Mouse (Mus musculus) neural tube, embryonic 12.5 days (tissue): ENCODE results near the gene Cldn10. TPM values are rescaled to one million over a fixed set of nuclear protein-coding genes. Genes with fewer than 3 reads are reported as not detected.
A peak's percentile ranks its signal among the peaks of the same experiment; 100 is the strongest.
"Not testable (repeated sequence)": the region's sequence is repeated elsewhere in the genome, so short reads cannot be mapped to it uniquely, and the experiment has no call there.

Experiments used
- ATAC-seq: fragments of 200-750 bp; cut with Nextera tagmentation; 2 replicates; pipeline ENCODE4 v1.8.0; 2017; ENCODE audit warnings: low read depth, mild to moderate bottlenecking, moderate TSS enrichment, moderate library complexity; ENCODE audit not compliant: low FRiP score
- H3K27ac ChIP-seq: fragments of 300-500 bp; sonication (generic); 2 replicates; pipeline ENCODE4 v1.5.1; 2016
- H3K27me3 ChIP-seq: fragments of 300-500 bp; sonication (generic); replicated peaks from 2 replicates; pipeline ENCODE4 v1.6.1; 2016; ENCODE audit warnings: mild to moderate bottlenecking
- H3K36me3 ChIP-seq: fragments of 300-500 bp; sonication (generic); 2 replicates; pipeline ENCODE4 v1.6.1; 2016; ENCODE audit warnings: mild to moderate bottlenecking
- H3K4me1 ChIP-seq: fragments of 300-500 bp; sonication (generic); 2 replicates; pipeline ENCODE4 v1.6.1; 2016
- H3K4me2 ChIP-seq: fragments of 300-500 bp; sonication (generic); replicated peaks from 2 replicates; pipeline ENCODE4 v1.6.1; 2016; ENCODE audit warnings: mild to moderate bottlenecking
- H3K4me3 ChIP-seq: fragments of 300-500 bp; sonication (generic); 2 replicates; pipeline ENCODE4 v1.5.1; 2016
- H3K9ac ChIP-seq: fragments of 300-500 bp; sonication (generic); 2 replicates; pipeline ENCODE4 v1.6.1; 2016; ENCODE audit warnings: mild to moderate bottlenecking
- H3K9me3 ChIP-seq: fragments of 300-500 bp; sonication (generic); 2 replicates; pipeline ENCODE4 v1.6.1; 2016; ENCODE audit warnings: mild to moderate bottlenecking
- WGBS: fragments of 180-500 bp; shearing (Covaris S2); methylation state at CpG from one replicate; pipeline ENCODE4 v1.1.7; 2016; 5-methylcytosine and 5-hydroxymethylcytosine counted together
- polyA plus RNA-seq: library from polyadenylated mRNA; unstranded; fragments of >200 nt; fragmentation: Nextera tagmentation; extraction: Ambion mirVana; gene quantifications from 2 replicates; pipeline ENCODE4 v1.2.1, GENCODE M21; 2016

Gene Cldn10
- polyA plus RNA-seq, 1 experiment from 2014 or later = 0.66 TPM

GRCm38 (mm10) chr14:118790217-118790616 is 2.5 kb downstream of the Cldn10 start:
- H3K9ac ChIP-seq = no peak overlapping the region
- no peaks in the 10 kb centered on the region for H3K36me3 ChIP-seq
- ATAC-seq = no peak
- H3K4me1 ChIP-seq = no peaks in the 10 kb centered on the region
- no peak overlapping the region for H3K27ac ChIP-seq
- H3K4me2 ChIP-seq = no peak overlapping the region
- no peaks in the 10 kb centered on the region for H3K9me3 ChIP-seq
- no peak overlapping the region for H3K4me3 ChIP-seq
- H3K27me3 ChIP-seq = no peaks in the 10 kb centered on the region
- WGBS = 73% methylated on average over 4 of the region's 4 CpGs

DNA sequence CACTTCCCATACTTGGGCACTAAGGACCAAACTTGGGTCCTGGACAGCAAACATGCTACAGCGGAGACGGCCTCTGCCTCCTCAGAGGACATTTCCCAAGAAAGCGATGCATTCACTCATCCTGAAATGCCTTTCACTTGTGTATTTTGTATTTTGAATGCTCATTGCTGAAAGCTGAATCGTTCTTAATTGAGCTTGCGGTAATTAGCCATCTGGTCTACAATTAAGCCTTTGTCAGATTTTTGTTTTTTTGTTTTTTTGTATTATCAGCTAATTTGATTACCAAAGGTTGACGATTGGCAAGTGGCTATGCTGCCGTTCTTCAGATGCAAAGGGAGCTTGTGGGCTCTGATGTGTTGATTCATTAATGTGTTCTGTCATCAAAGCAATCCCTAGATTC is 5.2 kb downstream of the Cldn10 start:
- ATAC-seq = no peak
- WGBS = 86% methylated on average over 7 of the region's 7 CpGs

GRCm38 (mm10) chr14:118793416-118793815 is 5.7 kb downstream of the Cldn10 start:
- H3K4me2 ChIP-seq = no peak overlapping the region
- H3K27ac ChIP-seq = no peak overlapping the region
- 95% methylated on average over 6 of the region's 6 CpGs for WGBS
- ATAC-seq = no peak
- no peaks in the 10 kb centered on the region for H3K4me1 ChIP-seq
- no peaks in the 10 kb centered on the region for H3K36me3 ChIP-seq
- H3K9me3 ChIP-seq = no peaks in the 10 kb centered on the region
- H3K4me3 ChIP-seq = no peak overlapping the region
- H3K27me3 ChIP-seq = no peaks in the 10 kb centered on the region
- H3K9ac ChIP-seq = no peak overlapping the region

More for the DNA sequence above, 5.2 kb downstream of the Cldn10 start:
- Histone ChIP-seq H3K9ac (no peak overlapping the region), H3K27ac (no peak overlapping the region), H3K4me2 (no peak overlapping the region), H3K27me3 (no peaks in the 10 kb centered on the region), H3K4me1 (no peaks in the 10 kb centered on the region), H3K36me3 (no peaks in the 10 kb centered on the region), H3K4me3 (no peak overlapping the region), H3K9me3 (no peaks in the 10 kb centered on the region)

DNA sequence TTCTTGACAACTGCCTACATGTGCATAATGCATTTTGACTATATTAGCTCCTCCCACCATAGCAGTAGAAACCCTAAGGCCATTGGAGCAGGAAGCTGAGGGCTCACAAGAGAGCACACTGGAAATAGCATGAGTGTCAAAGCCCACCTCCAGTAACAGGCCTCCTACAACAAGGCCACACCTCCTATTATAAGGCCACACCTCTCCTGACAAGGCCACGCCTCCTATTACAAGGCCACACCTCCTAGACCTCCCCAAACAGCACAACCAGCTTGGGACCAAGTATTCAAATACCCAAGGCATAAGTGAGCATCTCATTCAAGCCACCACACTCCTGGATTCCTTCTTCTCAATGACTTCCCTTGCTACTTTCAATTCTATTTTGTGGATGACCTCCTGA is 6.5 kb downstream of the Cldn10 start:
- Histone ChIP-seq H3K4me2 (no peak overlapping the region), H3K36me3 (no peaks in the 10 kb centered on the region), H3K4me1 (no peaks in the 10 kb centered on the region), H3K9ac (no peak overlapping the region), H3K4me3 (no peak overlapping the region), H3K9me3 (no peaks in the 10 kb centered on the region), H3K27ac (no peak overlapping the region), H3K27me3 (no peaks in the 10 kb centered on the region)
- WGBS = 72% methylated on average over 1 of the region's 1 CpGs
- ATAC-seq = no peak

GRCm38 (mm10) chr14:118794893-118795292 is 7.2 kb downstream of the Cldn10 start:
- WGBS = 89% methylated on average over 2 of the region's 2 CpGs
- Histone ChIP-seq H3K27me3 (no peaks in the 10 kb centered on the region), H3K36me3 (no peaks in the 10 kb centered on the region), H3K4me2 (no peak overlapping the region), H3K9ac (no peak overlapping the region), H3K4me3 (no peak overlapping the region), H3K9me3 (no peaks in the 10 kb centered on the region), H3K27ac (no peak overlapping the region), H3K4me1 (no peaks in the 10 kb centered on the region)
- no peak for ATAC-seq

GRCm38 (mm10) chr14:118795915-118796693 is 8.4 kb downstream of the Cldn10 start:
- Histone ChIP-seq H3K9ac (no peak overlapping the region), H3K36me3 (no peaks in the 10 kb centered on the region), H3K4me1 (no peaks in the 10 kb centered on the region), H3K9me3 (no peaks in the 10 kb centered on the region), H3K27ac (no peak overlapping the region), H3K4me3 (no peak overlapping the region), H3K27me3 (no peaks in the 10 kb centered on the region), H3K4me2 (no peak overlapping the region)
- WGBS = 66% methylated on average over 10 of the region's 10 CpGs
- ATAC-seq = 0 out of 2 replicates have a peak, but pooled peaks have one; percentile 29

GRCm38 (mm10) chr14:118796694-118797058 is 9.0 kb downstream of the Cldn10 start:
- no peak for ATAC-seq
- H3K27ac ChIP-seq = no peak overlapping the region
- H3K9ac ChIP-seq = no peak overlapping the region
- H3K4me1 ChIP-seq = no peaks in the 10 kb centered on the region
- H3K4me3 ChIP-seq = no peak overlapping the region
- H3K9me3 ChIP-seq = no peaks in the 10 kb centered on the region
- no peaks in the 10 kb centered on the region for H3K27me3 ChIP-seq
- no peak overlapping the region for H3K4me2 ChIP-seq
- WGBS = 60% methylated on average over 5 of the region's 5 CpGs
- no peaks in the 10 kb centered on the region for H3K36me3 ChIP-seq

GRCm38 (mm10) chr14:118797270-118797669 is 9.6 kb downstream of the Cldn10 start:
- Histone ChIP-seq H3K9me3 (no peaks in the 10 kb centered on the region), H3K9ac (no peak overlapping the region), H3K4me1 (no peaks in the 10 kb centered on the region), H3K27ac (no peak overlapping the region), H3K36me3 (no peaks in the 10 kb centered on the region), H3K4me2 (no peak overlapping the region), H3K4me3 (no peak overlapping the region), H3K27me3 (no peaks in the 10 kb centered on the region)
- WGBS = 76% methylated on average over 9 of the region's 9 CpGs
- no peak for ATAC-seq

- Histone ChIP-seq H3K9me3 (no peaks in the 10 kb centered on the region), H3K36me3 (no peaks in the 10 kb centered on the region), H3K27me3 (no peaks in the 10 kb centered on the region), H3K4me3 (no peak overlapping the region), H3K9ac (no peak overlapping the region), H3K4me1 (no peaks in the 10 kb centered on the region), H3K4me2 (no peak overlapping the region), H3K27ac (no peak overlapping the region)
- WGBS = 53% methylated on average over 9 of the region's 9 CpGs
- ATAC-seq = no peak
These were observed 12.2 kb downstream of the Cldn10 start for GRCm38 (mm10) chr14:118799918-118800317.

GRCm38 (mm10) chr14:118803936-118804335 is 16.2 kb downstream of the Cldn10 start:
- Histone ChIP-seq H3K4me1 (no peaks in the 10 kb centered on the region), H3K9me3 (no peaks in the 10 kb centered on the region), H3K9ac (no peak overlapping the region), H3K36me3 (no peaks in the 10 kb centered on the region), H3K27me3 (no peaks in the 10 kb centered on the region), H3K27ac (no peak overlapping the region), H3K4me3 (no peak overlapping the region), H3K4me2 (no peak overlapping the region)
- ATAC-seq = no peak
- 56% methylated on average over 7 of the region's 7 CpGs for WGBS

DNA sequence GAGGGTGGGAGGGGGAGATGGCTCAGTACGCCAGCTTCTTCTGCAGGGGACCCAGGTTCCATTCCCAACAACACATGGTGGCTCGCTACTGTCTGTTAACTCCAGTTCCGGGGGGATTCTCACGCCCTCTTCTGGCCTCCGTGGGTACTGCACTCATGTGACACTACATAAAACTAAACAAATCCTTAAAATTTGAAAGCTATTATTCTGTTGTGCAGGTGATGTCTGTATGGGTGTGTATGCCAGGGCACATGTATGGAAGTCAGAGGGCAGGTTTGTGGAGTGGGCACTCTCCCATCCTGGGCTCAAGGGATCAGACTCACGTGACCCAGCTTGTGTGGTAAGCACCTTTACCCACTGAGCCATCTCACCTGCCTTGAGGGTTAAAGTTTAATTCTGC is 16.6 kb downstream of the Cldn10 start:
- no peak overlapping the region for H3K9ac ChIP-seq
- H3K4me1 ChIP-seq = no peaks in the 10 kb centered on the region
- H3K27ac ChIP-seq = no peak overlapping the region
- H3K9me3 ChIP-seq = no peaks in the 10 kb centered on the region
- H3K36me3 ChIP-seq = no peaks in the 10 kb centered on the region
- 43% methylated on average over 6 of the region's 6 CpGs for WGBS
- H3K4me2 ChIP-seq = no peak overlapping the region
- no peaks in the 10 kb centered on the region for H3K27me3 ChIP-seq
- no peak overlapping the region for H3K4me3 ChIP-seq
- ATAC-seq = no peak

- Histone ChIP-seq H3K4me1 (no peaks in the 10 kb centered on the region), H3K36me3 (no peaks in the 10 kb centered on the region), H3K9ac (no peak overlapping the region), H3K4me2 (no peak overlapping the region), H3K9me3 (no peaks in the 10 kb centered on the region), H3K4me3 (no peak overlapping the region), H3K27ac (no peak overlapping the region), H3K27me3 (no peaks in the 10 kb centered on the region)
- ATAC-seq = no peak
- 92% methylated on average over 5 of the region's 5 CpGs for WGBS
These were observed 19.9 kb downstream of the Cldn10 start for GRCm38 (mm10) chr14:118807653-118808052.

DNA sequence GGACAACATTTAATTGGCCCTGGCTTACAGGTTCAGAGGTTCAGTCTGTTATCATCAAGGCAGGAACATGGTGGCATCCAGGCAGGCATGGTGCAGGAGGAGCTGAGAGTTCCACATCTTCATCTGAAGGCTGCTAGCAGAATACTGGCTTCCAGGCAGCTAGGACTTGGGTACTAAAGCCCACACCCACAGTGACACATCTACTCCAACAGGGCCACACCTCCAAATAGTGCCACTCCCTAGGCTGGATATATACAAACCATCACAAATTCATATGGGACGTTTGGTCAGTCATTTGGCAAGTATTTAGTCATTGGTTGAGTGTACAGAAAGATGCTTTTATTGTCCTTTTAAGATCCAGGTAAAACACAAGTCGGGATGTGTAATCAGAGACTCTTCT is 20.5 kb downstream of the Cldn10 start:
- not testable (repeated sequence) for H3K4me3 ChIP-seq, H3K4me1 ChIP-seq, H3K27ac ChIP-seq, H3K27me3 ChIP-seq, H3K9ac ChIP-seq, H3K36me3 ChIP-seq, H3K4me2 ChIP-seq, ATAC-seq, H3K9me3 ChIP-seq
- WGBS = 78% methylated on average over 2 of the region's 2 CpGs
